In genomic region chr3:128181221-128181908, GRCm38 (mm10) we compare ENCODE assay signal across 20 mouse cellular contexts.
DNase-seq lines count a peak whose midpoint lies in the region; ATAC-seq and TF ChIP-seq lines count a peak whose summit lies in the region.
"Had no signal": no experiment of that assay in that cellular context is flagged by ENCODE, and none has a peak within 500 bp of the region (broad histone marks: within the 10 kb centered on the region; RNA-seq: fewer than 3 reads in every experiment).

No protein-coding gene starts in this region.

- H3K9ac ChIP-seq in kidney, embryonic 14.5 days (ENCODE audit: low read depth, low read length) = no peak overlapping the region
- no peak overlapping the region for H3K9ac ChIP-seq in hindbrain, postnatal 0 days (replicated peaks; ENCODE audit: low read length)
- H3K9ac ChIP-seq in neural tube, embryonic 12.5 days = no peak overlapping the region
- H3K9ac ChIP-seq: liver, postnatal 0 days; stomach, embryonic 15.5 days had no signal

- no peaks in the 10 kb centered on the region for H3K9me3 ChIP-seq in kidney, embryonic 14.5 days (ENCODE audit: control insufficient read depth, low read length)
- no peaks in the 10 kb centered on the region for H3K9me3 ChIP-seq in embryonic facial prominence, embryonic 10.5 days
- H3K9me3 ChIP-seq in hindbrain, postnatal 0 days (ENCODE audit: low read length) = no peaks in the 10 kb centered on the region
- H3K9me3 ChIP-seq in neural tube, embryonic 12.5 days = no peaks in the 10 kb centered on the region
- H3K9me3 ChIP-seq: midbrain, embryonic 10.5 days; stomach, embryonic 15.5 days had no signal

- H3K27ac ChIP-seq in kidney, embryonic 14.5 days (ENCODE audit: low read depth, low read length) = no peak overlapping the region; the same call in 1 of the 2 replicates
- H3K27ac ChIP-seq in embryonic facial prominence, embryonic 10.5 days (replicated peaks) = no peak overlapping the region; the same call in 1 of the 2 replicates
- no peak overlapping the region for H3K27ac ChIP-seq in hindbrain, postnatal 0 days
- no peak overlapping the region for H3K27ac ChIP-seq in neural tube, embryonic 12.5 days
- H3K27ac ChIP-seq: midbrain, embryonic 10.5 days; stomach, embryonic 15.5 days had no signal

- TF ChIP-seq CTCF in hindbrain, postnatal 0 days (IDR thresholded peaks at IDR 0.05; ENCODE audit: low read depth) = no peak

- no peaks in the 10 kb centered on the region for H3K4me1 ChIP-seq in kidney, embryonic 14.5 days (ENCODE audit: control insufficient read depth, insufficient read depth, low read length)
- H3K4me1 ChIP-seq in embryonic facial prominence, embryonic 10.5 days = 0 out of 2 replicates have a peak, but pooled peaks cover 4% of the 10 kb centered on the region
- H3K4me1 ChIP-seq in hindbrain, postnatal 0 days (ENCODE audit: insufficient read depth, low read length) = no peaks in the 10 kb centered on the region
- no peaks in the 10 kb centered on the region for H3K4me1 ChIP-seq in neural tube, embryonic 12.5 days
- H3K4me1 ChIP-seq: stomach, embryonic 15.5 days had no signal

- H3K4me3 ChIP-seq in kidney, embryonic 14.5 days (ENCODE audit: low read length) = no peak overlapping the region
- no peak overlapping the region for H3K4me3 ChIP-seq in embryonic facial prominence, embryonic 10.5 days
- no peak overlapping the region for H3K4me3 ChIP-seq in hindbrain, postnatal 0 days (ENCODE audit: low read length)
- no peak overlapping the region for H3K4me3 ChIP-seq in neural tube, embryonic 12.5 days
- H3K4me3 ChIP-seq: midbrain, embryonic 10.5 days; stomach, embryonic 15.5 days had no signal

- no peak for DNase-seq in kidney, postnatal 14 days
- peak; percentile 25 for DNase-seq in embryonic facial prominence, embryonic 10.5 days (ENCODE audit: low spot score)
- peak; percentile 8 for DNase-seq in hindbrain, postnatal 0 days (ENCODE audit: low spot score)
- no peak for DNase-seq in cerebellum, postnatal 36 days
- DNase-seq: adrenal gland, postnatal 14 days; cerebellum, adult 11-12 months; heart, adult 11 months; kidney, adult 18-20 months; liver; liver, postnatal 0 days; lung, postnatal 14 days; right cerebral cortex, postnatal 14 days had no signal

- no peaks in the 10 kb centered on the region for H3K36me3 ChIP-seq in kidney, embryonic 14.5 days (ENCODE audit: control insufficient read depth, insufficient read depth, low read length)
- H3K36me3 ChIP-seq in embryonic facial prominence, embryonic 10.5 days (replicated peaks) = no peaks in the 10 kb centered on the region
- H3K36me3 ChIP-seq in hindbrain, postnatal 0 days (ENCODE audit: insufficient read depth, low read length) = no peaks in the 10 kb centered on the region
- no peaks in the 10 kb centered on the region for H3K36me3 ChIP-seq in neural tube, embryonic 12.5 days
- H3K36me3 ChIP-seq: midbrain, embryonic 10.5 days; stomach, embryonic 15.5 days had no signal

- WGBS in kidney, embryonic 14.5 days = 25% methylated on average over 7 of the region's 7 CpGs
- 68% methylated on average over 7 of the region's 7 CpGs for WGBS in embryonic facial prominence, embryonic 10.5 days
- WGBS in hindbrain, postnatal 0 days = 70% methylated on average over 7 of the region's 7 CpGs
- 43% methylated on average over 7 of the region's 7 CpGs for WGBS in neural tube, embryonic 12.5 days

- H3K4me2 ChIP-seq in kidney, embryonic 14.5 days (replicated peaks; ENCODE audit: low read depth, low read length) = no peak overlapping the region
- no peak overlapping the region for H3K4me2 ChIP-seq in hindbrain, postnatal 0 days (ENCODE audit: low read depth, low read length)
- H3K4me2 ChIP-seq in neural tube, embryonic 12.5 days (replicated peaks) = no peak overlapping the region
- H3K4me2 ChIP-seq: stomach, embryonic 15.5 days had no signal

- ATAC-seq in kidney, embryonic 14.5 days (ENCODE audit: low FRiP score, low TSS enrichment) = peak; percentile 96
- no peak for ATAC-seq in hindbrain, postnatal 0 days
- peak; percentile 80 for ATAC-seq in neural tube, embryonic 12.5 days (ENCODE audit: low FRiP score, low read depth)
- no peak for ATAC-seq in monocyte, adult 5-6 weeks (replicated peaks; ENCODE audit: insufficient number of reproducible peaks, low FRiP score, low TSS enrichment, poor library complexity, severe bottlenecking)
- ATAC-seq: activated CD4-positive, CD25-positive, alpha-beta regulatory T cell, adult 4 months; forebrain, embryonic 14.5 days; liver, postnatal 0 days; Patski had no signal

- no peaks in the 10 kb centered on the region for H3K27me3 ChIP-seq in kidney, embryonic 14.5 days (ENCODE audit: control insufficient read depth, insufficient read depth, low read length)
- H3K27me3 ChIP-seq in embryonic facial prominence, embryonic 10.5 days (replicated peaks; ENCODE audit: low read depth, poor library complexity, severe bottlenecking) = no peaks in the 10 kb centered on the region
- H3K27me3 ChIP-seq in hindbrain, postnatal 0 days (ENCODE audit: insufficient read depth, low read length) = no peaks in the 10 kb centered on the region
- H3K27me3 ChIP-seq in neural tube, embryonic 12.5 days (replicated peaks) = no peaks in the 10 kb centered on the region
- H3K27me3 ChIP-seq: stomach, embryonic 15.5 days had no signal

Comparison
In these comparisons a context has a peak if more than half of its experiments do, and no peak if none do; other contexts are left out.
1. ATAC-seq: peak in kidney, embryonic 14.5 days (single experiment) and neural tube, embryonic 12.5 days (single experiment); none in hindbrain, postnatal 0 days (single experiment) and monocyte, adult 5-6 weeks (single experiment).
2. DNase-seq: peak in embryonic facial prominence, embryonic 10.5 days (single experiment) and hindbrain, postnatal 0 days (single experiment); none in kidney, postnatal 14 days (single experiment) and cerebellum, postnatal 36 days (0 of 2).